Mouse (Mus musculus): ENCODE results near the gene Bend5. TPM values are rescaled to one million over a fixed set of nuclear protein-coding genes. Genes with fewer than 3 reads are reported as not detected.

Gene Bend5
- polyA plus RNA-seq (2014; fragmentation: Nextera tagmentation; extraction: Ambion mirVana): 42.4 and 43.2 TPM in 2 replicates

DNA sequence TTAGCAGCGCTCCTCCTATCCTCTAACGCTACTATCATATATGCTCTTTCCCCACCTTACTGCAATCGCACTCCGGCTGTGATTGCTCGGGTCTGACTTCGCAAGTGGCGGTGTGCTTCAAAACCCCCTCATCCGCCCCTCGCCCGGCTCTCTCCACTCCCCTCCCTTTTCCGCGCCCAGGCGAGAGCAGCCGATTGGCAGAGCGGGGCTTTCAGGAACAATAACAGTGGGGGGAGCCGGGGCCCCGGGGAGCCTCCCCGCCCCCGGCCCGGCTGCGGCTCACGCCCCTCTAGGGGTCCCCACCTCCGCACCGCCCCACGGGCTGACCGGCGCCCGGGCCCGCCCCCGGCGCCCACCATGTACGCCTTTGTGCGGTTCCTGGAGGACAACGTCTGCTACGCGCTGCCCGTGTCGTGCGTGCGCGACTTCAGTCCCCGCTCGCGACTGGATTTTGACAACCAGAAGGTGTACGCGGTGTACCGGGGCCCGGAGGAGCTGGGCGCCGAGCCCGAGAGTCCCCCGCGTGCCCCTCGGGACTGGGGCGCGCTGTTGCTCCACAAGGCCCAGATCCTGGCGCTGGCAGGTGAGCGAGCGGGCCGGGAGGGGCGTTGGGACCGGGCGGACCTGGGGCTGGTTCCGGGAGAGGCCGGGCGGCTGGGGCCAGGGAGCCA is at the start of gene Bend5:
TSS of gene Bend5 (plus strand) at position 189 of the 671 bp plus-strand sequence.
- Histone ChIP-seq H3K4me3 (ENCODE audit: low read depth, low read length) (peak within 1 kb of the TSS; percentile 91), H3K4me1 (ENCODE audit: control insufficient read depth, insufficient read depth, low read length) (peaks cover 13% of the 10 kb centered on the region), H3K4me2 (ENCODE audit: low read depth) (peak within 1 kb of the TSS; percentile 75), H3K27ac (ENCODE audit: low read depth, low read length) (peak within 1 kb of the TSS; percentile 68), H3K27me3 (ENCODE audit: control insufficient read depth, insufficient read depth, low read length) (no peaks in the 10 kb centered on the region), H3K9ac (ENCODE audit: low read length) (peak within 1 kb of the TSS; percentile 97), H3K9me3 (ENCODE audit: control insufficient read depth, low read length) (no peaks in the 10 kb centered on the region), H3K36me3 (ENCODE audit: control insufficient read depth, insufficient read depth, low read length) (no peaks in the 10 kb centered on the region)
- peak; percentile 91 for DNase-seq (ENCODE audit: low spot score)
- peak; percentile 96 for ATAC-seq (ENCODE audit: insufficient read depth, low FRiP score, low TSS enrichment)
- WGBS: 1% methylated on average over 62 of the region's 66 CpGs

DNA sequence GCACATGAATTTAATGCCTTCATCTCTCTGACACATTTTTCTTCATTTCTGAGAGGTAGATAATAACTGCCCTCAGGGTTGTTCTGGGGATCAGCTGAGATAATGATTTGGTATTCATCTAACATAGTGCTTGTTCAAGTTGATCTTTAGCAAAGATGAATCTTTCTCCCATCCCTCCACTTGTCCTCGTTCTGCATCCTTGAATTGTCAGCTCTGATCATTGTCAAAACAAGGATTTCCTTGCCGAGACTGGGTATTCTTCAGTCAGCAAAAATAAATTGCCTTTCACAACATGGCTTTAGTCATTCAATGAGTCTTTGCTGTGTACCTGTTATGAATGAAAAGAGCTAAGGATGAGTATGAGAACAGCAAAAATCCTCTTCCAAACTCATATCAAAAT is 47.0 kb upstream of the Bend5 start:
- no peak overlapping the region for H3K27ac ChIP-seq (ENCODE audit: low read depth, low read length)
- H3K4me3 ChIP-seq (ENCODE audit: low read depth, low read length): no peak overlapping the region
- H3K9me3 ChIP-seq (ENCODE audit: control insufficient read depth, low read length): no peaks in the 10 kb centered on the region
- no peak overlapping the region for H3K9ac ChIP-seq (ENCODE audit: low read length)
- 88% methylated on average over 2 of the region's 2 CpGs for whole genome bisulfite sequencing
- no peak for ATAC-seq (ENCODE audit: insufficient read depth, low FRiP score, low TSS enrichment)
- H3K4me2 ChIP-seq (ENCODE audit: low read depth): no peak overlapping the region
- no peaks in the 10 kb centered on the region for H3K4me1 ChIP-seq (ENCODE audit: control insufficient read depth, insufficient read depth, low read length)
- no peaks in the 10 kb centered on the region for H3K27me3 ChIP-seq (ENCODE audit: control insufficient read depth, insufficient read depth, low read length)
- DNase-seq (ENCODE audit: low spot score): no peak
- no peaks in the 10 kb centered on the region for H3K36me3 ChIP-seq (ENCODE audit: control insufficient read depth, insufficient read depth, low read length)

DNA sequence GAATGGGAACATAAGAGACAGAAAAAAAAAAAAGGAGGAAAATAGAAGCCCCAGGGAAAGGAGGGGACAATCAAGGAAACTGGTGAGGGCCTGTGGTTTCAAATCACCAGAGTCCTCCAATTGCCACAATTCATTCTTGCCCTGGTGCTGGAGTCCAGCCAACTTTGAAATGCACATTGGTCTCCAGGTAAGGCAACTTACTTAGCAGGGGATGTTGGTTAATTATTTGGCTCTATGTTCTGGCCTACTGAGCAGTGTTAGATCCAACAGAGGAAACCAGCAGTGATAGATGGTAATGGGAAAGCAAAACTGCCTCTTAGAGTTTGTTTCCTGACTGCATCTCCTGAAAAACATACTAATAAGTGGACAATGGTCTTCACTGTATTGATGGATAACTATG is 37.6 kb upstream of the Bend5 start:
- no peaks in the 10 kb centered on the region for H3K4me1 ChIP-seq (ENCODE audit: control insufficient read depth, insufficient read depth, low read length)
- no peak overlapping the region for H3K4me3 ChIP-seq (ENCODE audit: low read depth, low read length)
- H3K9me3 ChIP-seq (ENCODE audit: control insufficient read depth, low read length): no peaks in the 10 kb centered on the region
- no peak for DNase-seq (ENCODE audit: low spot score)
- H3K27ac ChIP-seq (ENCODE audit: low read depth, low read length): no peak overlapping the region
- ATAC-seq (ENCODE audit: insufficient read depth, low FRiP score, low TSS enrichment): no peak
- no peak overlapping the region for H3K9ac ChIP-seq (ENCODE audit: low read length)
- no peaks in the 10 kb centered on the region for H3K36me3 ChIP-seq (ENCODE audit: control insufficient read depth, insufficient read depth, low read length)
- H3K27me3 ChIP-seq (ENCODE audit: control insufficient read depth, insufficient read depth, low read length): no peaks in the 10 kb centered on the region
- H3K4me2 ChIP-seq (ENCODE audit: low read depth): no peak overlapping the region

DNA sequence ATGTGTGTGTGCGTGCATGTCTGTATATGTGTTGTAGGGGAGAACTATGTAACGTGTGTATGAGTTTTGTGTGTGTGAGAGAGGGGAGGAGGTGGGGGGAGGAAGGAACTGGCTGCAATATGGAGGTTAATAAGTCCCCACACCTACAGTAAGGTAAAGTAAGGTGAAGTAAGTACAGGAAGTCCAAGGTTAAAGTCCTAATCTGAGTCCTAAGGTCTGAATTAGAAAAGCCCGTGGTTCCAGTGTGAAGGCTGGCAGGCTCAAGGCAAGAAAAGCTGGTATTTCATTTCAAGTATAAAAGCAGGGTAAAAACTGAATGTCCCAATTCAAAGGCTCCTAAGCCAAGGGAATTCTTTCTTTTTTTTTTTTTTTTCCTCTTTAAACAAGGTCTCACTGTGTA is 36.7 kb upstream of the Bend5 start:
- ATAC-seq (ENCODE audit: insufficient read depth, low FRiP score, low TSS enrichment) (no peak), DNase-seq (ENCODE audit: low spot score) (no peak)
- Histone ChIP-seq H3K9ac (ENCODE audit: low read length) (no peak overlapping the region), H3K9me3 (ENCODE audit: control insufficient read depth, low read length) (no peaks in the 10 kb centered on the region), H3K4me2 (ENCODE audit: low read depth) (no peak overlapping the region), H3K27ac (ENCODE audit: low read depth, low read length) (no peak overlapping the region), H3K36me3 (ENCODE audit: control insufficient read depth, insufficient read depth, low read length) (no peaks in the 10 kb centered on the region), H3K27me3 (ENCODE audit: control insufficient read depth, insufficient read depth, low read length) (no peaks in the 10 kb centered on the region), H3K4me3 (ENCODE audit: low read depth, low read length) (no peak overlapping the region), H3K4me1 (ENCODE audit: control insufficient read depth, insufficient read depth, low read length) (no peaks in the 10 kb centered on the region)
- 96% methylated on average over 3 of the region's 3 CpGs for whole genome bisulfite sequencing

DNA sequence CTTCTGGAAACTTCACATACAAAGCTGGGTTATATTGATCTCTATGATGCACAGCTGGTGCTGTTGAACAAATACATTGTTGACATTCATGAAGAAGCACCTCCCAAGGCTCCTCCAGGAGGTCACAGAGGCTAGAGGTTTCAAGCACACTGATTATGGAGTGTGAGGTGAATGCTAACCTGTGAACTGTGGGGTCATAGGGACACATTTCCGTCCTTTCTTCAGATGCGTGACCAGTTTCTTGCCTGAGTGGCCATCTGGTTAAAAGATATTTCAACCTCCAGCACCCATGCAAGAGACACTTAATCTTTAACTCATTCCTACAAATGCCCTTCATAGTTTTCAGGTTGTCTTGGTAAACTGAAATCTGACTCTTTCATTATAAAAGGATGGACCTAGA is 31.7 kb upstream of the Bend5 start:
- Histone ChIP-seq H3K9ac (ENCODE audit: low read length) (no peak overlapping the region), H3K27me3 (ENCODE audit: control insufficient read depth, insufficient read depth, low read length) (no peaks in the 10 kb centered on the region), H3K27ac (ENCODE audit: low read depth, low read length) (no peak overlapping the region), H3K4me2 (ENCODE audit: low read depth) (no peak overlapping the region), H3K4me1 (ENCODE audit: control insufficient read depth, insufficient read depth, low read length) (no peaks in the 10 kb centered on the region), H3K9me3 (ENCODE audit: control insufficient read depth, low read length) (no peaks in the 10 kb centered on the region), H3K4me3 (ENCODE audit: low read depth, low read length) (no peak overlapping the region), H3K36me3 (ENCODE audit: control insufficient read depth, insufficient read depth, low read length) (no peaks in the 10 kb centered on the region)
- ATAC-seq (ENCODE audit: insufficient read depth, low FRiP score, low TSS enrichment): no peak
- 88% methylated on average over 2 of the region's 2 CpGs for WGBS
- DNase-seq (ENCODE audit: low spot score): no peak

DNA sequence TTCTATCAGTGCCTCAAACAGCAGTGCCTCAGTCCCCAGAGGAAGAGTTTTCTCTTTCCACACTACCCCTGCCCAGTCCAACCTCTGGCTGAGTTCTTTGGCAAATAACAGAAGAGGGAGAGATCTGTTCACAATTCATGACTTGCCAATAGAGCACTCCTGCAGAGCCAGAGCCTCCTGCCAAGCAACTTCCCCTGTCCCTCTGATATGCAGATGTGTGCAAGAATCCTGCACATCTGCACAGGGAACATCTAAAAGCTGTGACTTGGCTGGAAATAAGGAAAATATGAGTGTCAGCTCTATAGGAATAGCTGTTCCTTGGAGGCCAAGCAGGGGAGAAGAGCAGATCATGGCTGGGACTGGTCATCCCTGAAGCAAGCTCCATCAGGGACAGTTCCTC is 24.1 kb upstream of the Bend5 start:
- Histone ChIP-seq H3K27me3 (ENCODE audit: control insufficient read depth, insufficient read depth, low read length) (no peaks in the 10 kb centered on the region), H3K4me1 (ENCODE audit: control insufficient read depth, insufficient read depth, low read length) (no peaks in the 10 kb centered on the region), H3K4me2 (ENCODE audit: low read depth) (no peak overlapping the region), H3K27ac (ENCODE audit: low read depth, low read length) (no peak overlapping the region), H3K36me3 (ENCODE audit: control insufficient read depth, insufficient read depth, low read length) (no peaks in the 10 kb centered on the region), H3K9ac (ENCODE audit: low read length) (no peak overlapping the region), H3K4me3 (ENCODE audit: low read depth, low read length) (no peak overlapping the region), H3K9me3 (ENCODE audit: control insufficient read depth, low read length) (no peaks in the 10 kb centered on the region)
- DNase-seq (ENCODE audit: low spot score) (no peak), ATAC-seq (ENCODE audit: insufficient read depth, low FRiP score, low TSS enrichment) (no peak)

DNA sequence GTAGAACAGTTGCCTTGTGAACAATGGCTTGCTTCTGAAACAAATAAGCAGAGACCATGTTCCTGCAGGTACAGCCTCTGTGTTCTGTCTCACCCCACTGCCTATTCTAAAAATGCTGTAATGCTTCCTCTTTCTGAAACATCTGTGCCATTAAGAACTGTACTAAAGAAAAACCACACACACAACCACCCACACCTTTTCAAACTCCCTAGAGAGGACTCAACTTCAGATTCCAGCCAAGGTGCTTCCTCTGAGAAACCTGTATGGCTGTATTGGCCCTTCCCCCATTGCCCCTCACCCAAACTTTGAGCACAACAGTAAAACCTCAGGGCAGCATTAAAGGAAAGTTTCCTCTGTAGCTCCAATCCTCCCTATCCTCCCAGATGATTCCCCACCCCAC is 15.0 kb upstream of the Bend5 start:
- Histone ChIP-seq H3K9ac (ENCODE audit: low read length) (no peak overlapping the region), H3K27me3 (ENCODE audit: control insufficient read depth, insufficient read depth, low read length) (no peaks in the 10 kb centered on the region), H3K4me3 (ENCODE audit: low read depth, low read length) (no peak overlapping the region), H3K27ac (ENCODE audit: low read depth, low read length) (no peak overlapping the region), H3K4me2 (ENCODE audit: low read depth) (no peak overlapping the region), H3K4me1 (ENCODE audit: control insufficient read depth, insufficient read depth, low read length) (no peaks in the 10 kb centered on the region), H3K36me3 (ENCODE audit: control insufficient read depth, insufficient read depth, low read length) (no peaks in the 10 kb centered on the region), H3K9me3 (ENCODE audit: control insufficient read depth, low read length) (no peaks in the 10 kb centered on the region)
- no peak for ATAC-seq (ENCODE audit: insufficient read depth, low FRiP score, low TSS enrichment)
- no peak for DNase-seq (ENCODE audit: low spot score)

DNA sequence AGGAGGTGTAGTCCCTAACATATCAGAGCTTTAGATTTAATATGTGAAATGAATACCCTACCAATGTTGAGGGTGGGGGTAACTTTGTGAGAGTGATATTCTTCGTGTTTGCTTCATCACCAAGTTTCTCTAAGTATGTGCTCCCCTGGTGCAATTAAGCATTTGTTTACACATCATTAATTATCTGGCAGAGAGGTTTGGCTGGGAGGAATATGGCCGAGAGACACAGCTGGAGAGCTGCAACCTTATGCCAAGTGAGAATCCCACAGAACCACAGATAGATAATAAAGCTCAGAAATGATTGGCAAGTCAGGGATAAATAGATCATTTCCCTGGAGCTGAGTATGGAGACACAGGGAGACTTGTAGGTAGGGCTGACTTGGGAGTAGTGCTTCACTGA is 14.1 kb upstream of the Bend5 start:
- Histone ChIP-seq H3K4me2 (ENCODE audit: low read depth) (no peak overlapping the region), H3K9ac (ENCODE audit: low read length) (no peak overlapping the region), H3K36me3 (ENCODE audit: control insufficient read depth, insufficient read depth, low read length) (no peaks in the 10 kb centered on the region), H3K4me1 (ENCODE audit: control insufficient read depth, insufficient read depth, low read length) (no peaks in the 10 kb centered on the region), H3K27ac (ENCODE audit: low read depth, low read length) (no peak overlapping the region), H3K9me3 (ENCODE audit: control insufficient read depth, low read length) (no peaks in the 10 kb centered on the region), H3K27me3 (ENCODE audit: control insufficient read depth, insufficient read depth, low read length) (no peaks in the 10 kb centered on the region), H3K4me3 (ENCODE audit: low read depth, low read length) (no peak overlapping the region)
- ATAC-seq (ENCODE audit: insufficient read depth, low FRiP score, low TSS enrichment): no peak
- no peak for DNase-seq (ENCODE audit: low spot score)
- 52% methylated on average over 2 of the region's 2 CpGs for WGBS

DNA sequence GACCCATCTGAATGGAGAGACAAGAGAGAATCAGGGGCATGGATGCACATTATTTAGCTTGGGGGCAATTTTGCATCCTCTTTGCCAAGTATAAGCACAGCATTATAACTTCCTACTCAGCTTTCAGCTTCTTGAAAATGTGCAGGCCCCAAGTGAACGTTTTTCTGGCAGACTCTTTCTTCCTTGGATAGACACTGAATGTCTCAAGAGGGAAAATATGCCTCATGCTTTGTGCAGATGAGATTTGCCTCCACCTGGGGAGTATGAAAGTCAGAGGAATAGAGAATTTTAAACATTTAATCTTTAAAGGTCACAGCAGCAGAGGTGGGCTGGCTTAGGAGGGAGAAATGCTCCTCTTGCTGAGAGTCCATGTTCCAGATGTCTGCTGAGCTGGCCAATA is 11.6 kb upstream of the Bend5 start:
- no peak overlapping the region for H3K27ac ChIP-seq (ENCODE audit: low read depth, low read length)
- H3K36me3 ChIP-seq (ENCODE audit: control insufficient read depth, insufficient read depth, low read length): no peaks in the 10 kb centered on the region
- no peaks in the 10 kb centered on the region for H3K9me3 ChIP-seq (ENCODE audit: control insufficient read depth, low read length)
- no peak overlapping the region for H3K9ac ChIP-seq (ENCODE audit: low read length)
- H3K4me1 ChIP-seq (ENCODE audit: control insufficient read depth, insufficient read depth, low read length): no peaks in the 10 kb centered on the region
- no peaks in the 10 kb centered on the region for H3K27me3 ChIP-seq (ENCODE audit: control insufficient read depth, insufficient read depth, low read length)
- ATAC-seq (ENCODE audit: insufficient read depth, low FRiP score, low TSS enrichment) (no peak), DNase-seq (ENCODE audit: low spot score) (no peak)
- H3K4me2 ChIP-seq (ENCODE audit: low read depth): no peak overlapping the region
- no peak overlapping the region for H3K4me3 ChIP-seq (ENCODE audit: low read depth, low read length)
- 80% methylated on average over 1 of the region's 1 CpGs for WGBS

All from neural tube, embryonic 11.5 days (tissue).